Mouse (Mus musculus): ENCODE results near the gene Stam2.

DNA sequence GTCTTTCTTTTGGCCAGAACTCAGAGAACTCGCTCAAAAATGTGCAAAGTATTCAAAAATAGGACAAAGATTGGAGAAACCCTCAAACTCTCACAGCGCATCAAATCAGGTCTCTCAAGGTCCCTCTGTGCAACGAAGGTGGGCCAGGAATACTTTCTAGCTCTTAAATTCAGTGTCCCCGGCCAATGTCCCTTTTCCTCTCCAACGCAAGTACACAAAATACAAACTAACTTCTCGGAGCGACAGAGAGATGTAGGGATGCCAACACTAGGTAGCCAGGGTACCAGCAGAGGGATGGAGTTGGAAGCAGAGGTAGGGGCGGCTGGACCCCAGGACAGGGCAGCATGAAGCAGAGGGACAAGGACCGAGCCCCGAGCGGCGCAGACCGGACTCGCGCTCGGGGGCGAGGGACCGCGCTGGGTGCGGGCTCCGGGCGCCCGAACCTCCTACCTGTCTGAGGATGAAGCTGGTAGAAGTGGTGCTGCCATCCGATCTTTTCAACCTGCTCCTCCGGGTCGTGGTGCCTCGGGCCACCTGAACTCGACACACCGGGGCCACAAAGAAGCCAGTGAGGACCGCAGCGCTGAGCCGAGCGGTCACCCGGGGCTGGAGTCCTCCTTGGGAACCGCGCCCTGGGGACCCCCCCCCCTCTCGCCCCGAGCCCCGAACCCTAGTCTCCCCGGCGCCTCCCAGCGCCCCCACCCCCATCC lies 66.6 kb downstream of the Stam2 start:
- TF ChIP-seq TAL1 (IDR thresholded peaks at IDR 0.05; ENCODE audit: low read length) (no peak), GATA1 (IDR thresholded peaks at IDR 0.05; ENCODE audit: low read length) (no peak)

Measured in erythroblast, embryonic 14.5 days (primary cell).